Mouse (Mus musculus): Measurements from ENCODE around the gene Madd. TPM values are rescaled to one million over a fixed set of nuclear protein-coding genes. Genes with fewer than 3 reads are reported as not detected.

Gene Madd
- total RNA-seq, 2 experiments from 2014 or later = 27.4 to 31.8 TPM

DNA sequence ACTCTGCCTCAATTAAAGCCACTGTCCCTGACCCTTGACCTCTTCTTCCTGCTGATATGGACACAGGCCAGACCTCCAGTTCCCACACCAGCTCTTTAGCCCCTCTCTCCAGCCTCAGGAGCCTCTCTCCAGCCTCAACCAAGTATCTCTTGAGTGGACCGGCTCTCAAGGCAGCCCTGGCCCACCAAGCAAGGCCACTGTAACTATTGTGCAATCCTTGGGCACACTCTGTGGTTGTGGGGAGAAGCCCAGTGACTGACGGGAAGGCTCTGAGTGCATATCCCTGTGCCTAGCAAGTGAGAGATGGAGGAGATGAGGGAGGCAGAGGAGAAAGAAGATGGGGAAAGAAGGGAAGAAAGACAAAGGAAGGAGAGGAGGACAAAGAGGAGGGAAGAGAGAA is 85.5 kb downstream of the Madd start:
- DNase-seq (ENCODE audit: low spot score in 2 of 2) = no peak

GRCm38 (mm10) chr2:91097015-91097414 is 86.6 kb downstream of the Madd start:
- no peak for DNase-seq (ENCODE audit: low spot score in 2 of 2)

- no peak for DNase-seq (ENCODE audit: low spot score in 2 of 2)
Observed at GRCm38 (mm10) chr2:91096524-91096923, 87.1 kb downstream of the Madd start.

DNA sequence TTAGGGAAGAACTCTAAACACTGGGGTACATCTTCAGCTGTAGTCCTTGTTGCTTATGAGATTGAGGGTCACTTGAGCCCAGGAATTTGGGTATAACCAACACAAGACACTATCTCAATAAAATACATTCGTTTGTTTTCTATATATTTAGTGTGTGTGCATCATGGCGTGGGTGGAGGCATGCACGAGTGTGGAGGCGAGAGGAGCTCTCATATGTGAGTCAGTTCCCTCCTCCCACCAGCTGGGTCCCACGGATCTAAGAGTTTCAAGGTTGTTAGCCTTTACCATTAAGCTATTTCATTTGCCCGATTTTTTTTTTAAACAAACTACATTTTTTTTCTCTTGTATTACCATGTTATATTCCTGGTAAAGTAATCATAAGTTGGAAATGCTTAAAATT is 92.8 kb downstream of the Madd start:
- no peak for DNase-seq (ENCODE audit: low spot score in 2 of 2)

- no peak for DNase-seq (ENCODE audit: low spot score in 2 of 2)
Observed at GRCm38 (mm10) chr2:91090208-91090607, 93.4 kb downstream of the Madd start.

DNA sequence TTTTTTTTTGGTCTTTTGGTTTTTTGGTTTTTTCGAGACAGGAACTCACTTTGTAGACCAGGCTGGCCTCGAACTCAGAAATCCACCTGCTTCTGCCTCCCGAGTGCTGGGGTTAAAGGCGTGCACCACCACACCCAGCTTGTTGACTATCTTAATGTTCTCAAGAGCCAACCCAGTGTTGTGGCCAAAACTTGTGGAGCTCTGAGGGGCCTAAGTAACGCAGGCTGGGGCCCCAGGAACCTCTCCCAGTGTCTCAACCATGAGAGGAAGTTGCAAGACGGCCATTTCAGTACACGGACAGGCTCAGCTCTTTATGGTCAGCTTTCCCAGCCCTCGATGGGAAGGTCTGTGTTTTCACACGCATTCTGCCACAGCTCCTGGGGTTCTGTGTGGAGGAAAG is 94.7 kb downstream of the Madd start:
- no peak for DNase-seq (ENCODE audit: low spot score in 2 of 2)

- DNase-seq (ENCODE audit: low spot score in 2 of 2) = no peak
Observed at GRCm38 (mm10) chr2:91087453-91087852, 96.2 kb downstream of the Madd start.

Other genes with a start within 250 kb of the Madd start
- 100 to 1,000 TPM in 1 of 2 experiments, 10 to 100 TPM in 1; 94.0 to 103 TPM for gene Celf1, start 243.5 kb downstream of the Madd start, total RNA-seq (2021)
- gene Rapsn, start 148.2 kb downstream of the Madd start, total RNA-seq (2021) = 1 to 10 TPM; 4.2 to 4.9 TPM
- 100 to 1,000 TPM; 203 to 210 TPM for gene Psmc3, start 129.8 kb downstream of the Madd start, total RNA-seq (2021)
- 10 to 100 TPM; 35.7 to 42.0 TPM for gene Slc39a13, start 113.4 kb downstream of the Madd start, total RNA-seq (2021)
- gene Spi1, start 101.4 kb downstream of the Madd start, total RNA-seq (2021) = 1 to 10 TPM; 7.8 to 7.9 TPM
- under 1 TPM in 1 of 2 experiments, not detected in 1; 0.17 TPM for gene Mybpc3, start 65.7 kb downstream of the Madd start, total RNA-seq (2021)
- gene Nr1h3, start 19.0 kb upstream of the Madd start, total RNA-seq (2021) = 10 to 100 TPM; 10.3 to 11.5 TPM
- gene Acp2, start 19.0 kb upstream of the Madd start, total RNA-seq (2021) = 10 to 100 TPM; 47.3 TPM
- 10 to 100 TPM; 19.1 to 19.7 TPM for gene Ddb2, start 53.1 kb upstream of the Madd start, total RNA-seq (2021)
- 100 to 1,000 TPM; 111 to 112 TPM for gene Pacsin3, start 72.1 kb upstream of the Madd start, total RNA-seq (2021)
- 100 to 1,000 TPM; 112 to 119 TPM for gene Arfgap2, start 81.1 kb upstream of the Madd start, total RNA-seq (2021)

Measured in adrenal gland, postnatal 4 days (tissue).